Mouse (Mus musculus) CH12.LX (cell line): ENCODE data around the gene Duoxa2. TPM values are rescaled to one million over a fixed set of nuclear protein-coding genes. Genes with fewer than 3 reads are reported as not detected.

Source experiments
- DNase-seq: peaks from one replicate; pipeline ENCODE4 v3.0.0-alpha.2; 2013; ENCODE audit errors: extremely low read depth
- H3K27ac ChIP-seq: 2 replicates; pipeline ENCODE4 v1.5.1; 2012; ENCODE audit warnings: low read depth, mild to moderate bottlenecking, control low read depth, moderate library complexity; ENCODE audit not compliant: insufficient read depth
- H3K27me3 ChIP-seq: replicated peaks from 2 replicates; pipeline ENCODE3; 2012; ENCODE audit warnings: inconsistent platforms
- H3K36me3 ChIP-seq, 2 experiments: replicated peaks in 1 of 2; 2 replicates each; pipeline versions ENCODE3 to v1.6.1; 2012; ENCODE audit warnings: inconsistent platforms in 1 of 2, low read length in 1 of 2, mild to moderate bottlenecking in 1 of 2, mixed read lengths in 1 of 2, moderate library complexity in 1 of 2; ENCODE audit not compliant: control insufficient read depth in 1 of 2, insufficient read depth in 1 of 2
- H3K4me1 ChIP-seq, 2 experiments: 2 replicates each; pipeline ENCODE4 v1.6.1; 2012; ENCODE audit warnings: inconsistent platforms in 1 of 2, moderate library complexity in 1 of 2; ENCODE audit not compliant: insufficient read depth in 2 of 2, control insufficient read depth in 1 of 2
- H3K4me2 ChIP-seq: 2 replicates; pipeline ENCODE4 v1.6.1; 2012; ENCODE audit warnings: low read depth, mild to moderate bottlenecking, control low read depth; ENCODE audit not compliant: poor library complexity, insufficient read depth, severe bottlenecking
- H3K4me3 ChIP-seq, 3 experiments: fragments of 150-350 bp in 1 of 3; sonication (generic) in 1 of 3; replicated peaks in 1 of 3; 2 replicates each; pipeline versions ENCODE3 to v1.5.1; 2011 to 2012; ENCODE audit warnings: low read depth in 2 of 3, low read length in 2 of 3, mild to moderate bottlenecking in 2 of 3, moderate library complexity in 2 of 3, control low read depth in 1 of 3, improper control_type of control experiment in 1 of 3, inconsistent platforms in 1 of 3, mixed read lengths in 1 of 3; ENCODE audit not compliant: poor library complexity in 1 of 3
- H3K79me2 ChIP-seq: replicated peaks from 2 replicates; pipeline ENCODE4 v1.6.1; 2012; ENCODE audit warnings: mild to moderate bottlenecking, moderate library complexity; ENCODE audit not compliant: control insufficient read depth, poor library complexity, insufficient read depth, severe bottlenecking; ENCODE audit errors: extremely low read depth
- H3K9ac ChIP-seq: 2 replicates; pipeline ENCODE4 v1.6.1; 2012; ENCODE audit warnings: low read depth, mild to moderate bottlenecking, control low read depth, moderate library complexity; ENCODE audit not compliant: insufficient read depth
- H3K9me3 ChIP-seq: replicated peaks from 2 replicates; pipeline ENCODE3; 2012; ENCODE audit warnings: low read length, inconsistent platforms, mixed read lengths
- CHD1 ChIP-seq: IDR thresholded peaks from 2 replicates; pipeline ENCODE4 v1.6.1; 2012; ENCODE audit warnings: low read depth, low read length, improper control_type of control experiment, inconsistent platforms
- CHD2 ChIP-seq: IDR thresholded peaks from 2 replicates; pipeline ENCODE4 v1.6.1; 2011; ENCODE audit warnings: low read length, improper control_type of control experiment
- E2F4 ChIP-seq: IDR thresholded peaks from 2 replicates; pipeline ENCODE4 v1.6.1; 2011; ENCODE audit warnings: low read depth, low read length, improper control_type of control experiment; ENCODE audit not compliant: insufficient replicate concordance
- ELF1 ChIP-seq: IDR thresholded peaks from 2 replicates; pipeline ENCODE4 v1.6.1; 2014; ENCODE audit warnings: low read depth, mild to moderate bottlenecking, inconsistent platforms, low read length, improper control_type of control experiment
- EP300 ChIP-seq: IDR thresholded peaks from 2 replicates; pipeline ENCODE4 v1.6.1; 2011; ENCODE audit warnings: low read length, improper control_type of control experiment
- ETS1 ChIP-seq: conservative IDR thresholded peaks from 2 replicates; pipeline ENCODE4 v1.6.1; 2012; ENCODE audit warnings: low read depth, mild to moderate bottlenecking, inconsistent platforms, low read length, improper control_type of control experiment, moderate library complexity
- GABPA ChIP-seq: IDR thresholded peaks from 2 replicates; pipeline ENCODE4 v1.6.1; 2012; ENCODE audit warnings: low read depth, low read length, improper control_type of control experiment, inconsistent platforms; ENCODE audit not compliant: insufficient replicate concordance
- HCFC1 ChIP-seq: IDR thresholded peaks from 2 replicates; pipeline ENCODE4 v1.6.1; 2012; ENCODE audit warnings: low read depth, mild to moderate bottlenecking, inconsistent platforms, low read length, improper control_type of control experiment
- IRF4 ChIP-seq: IDR thresholded peaks from 2 replicates; pipeline ENCODE4 v1.6.1; 2014; ENCODE audit warnings: low read depth, mild to moderate bottlenecking, inconsistent platforms, low read length, improper control_type of control experiment
- MAZ ChIP-seq: IDR thresholded peaks from 2 replicates; pipeline ENCODE4 v1.6.1; 2012; ENCODE audit warnings: low read depth, mild to moderate bottlenecking, inconsistent platforms, low read length, improper control_type of control experiment, moderate library complexity
- NELFE ChIP-seq: IDR thresholded peaks from 2 replicates; pipeline ENCODE4 v1.6.1; 2011; ENCODE audit warnings: low read depth, low read length, improper control_type of control experiment
- RAD21 ChIP-seq: IDR thresholded peaks from 2 replicates; pipeline ENCODE4 v1.6.1; 2011; ENCODE audit warnings: low read depth, mild to moderate bottlenecking, low read length, improper control_type of control experiment, moderate library complexity
- RCOR1 ChIP-seq: conservative IDR thresholded peaks from 2 replicates; pipeline ENCODE4 v1.6.1; 2012; ENCODE audit warnings: low read depth, mild to moderate bottlenecking, inconsistent platforms, low read length, improper control_type of control experiment
- SMC3 ChIP-seq: IDR thresholded peaks from 2 replicates; pipeline ENCODE4 v1.6.1; 2011; ENCODE audit warnings: low read depth, low read length, improper control_type of control experiment
- TBP ChIP-seq: conservative IDR thresholded peaks from 2 replicates; pipeline ENCODE4 v1.6.1; 2011; ENCODE audit warnings: low read depth, low read length, improper control_type of control experiment
- UBTF ChIP-seq: IDR thresholded peaks from 2 replicates; pipeline ENCODE4 v1.6.1; 2012; ENCODE audit warnings: low read depth, mild to moderate bottlenecking, inconsistent platforms, low read length, improper control_type of control experiment, moderate library complexity
- dilution Hi-C: fragments of 300-500 bp; cut with MboI; formaldehyde crosslinking; loops from 2 replicates; pipeline ENCODE4 v1.14.3; 2020; ENCODE audit warnings: low sequenced_read_pairs; ENCODE audit not compliant: extremely low pct_unique_long_range_greater_than_20kb, extremely low pct_ligation_motif_present
- in situ Hi-C: fragments of 300-500 bp; cut with MboI; formaldehyde crosslinking; loops from 3 replicates; pipeline ENCODE4 v1.14.3; 2019; ENCODE audit warnings: low sequenced_read_pairs, low pct_ligation_motif_present, low pct_unique_long_range_greater_than_20kb, mixed read lengths
- polyA plus RNA-seq: library from polyadenylated mRNA; unstranded; fragments of >175 nt; gene quantifications from 2 replicates; pipeline ENCODE4 v1.2.1, GENCODE M21; 2012; ENCODE audit warnings: low read depth; ENCODE audit not compliant: insufficient read length
- total RNA-seq, 2 experiments: library from RNA; depleted of rRNA; stranded (reverse); fragments of 300-350 nt in 1 of 2; fragments of >200 nt in 1 of 2; gene quantifications; 2 replicates each; pipeline ENCODE4 v1.2.3; 2012 to 2014

Gene Duoxa2
- total RNA-seq (2012; rRNA removed) (not detected in 2 replicates), total RNA-seq (2014; rRNA removed) (not detected in 2 replicates), polyA plus RNA-seq (not detected in 2 replicates)

GRCm38 (mm10) chr2:122298596-122299490, at the start of gene Duoxa2:
TSS of gene Duoxa2 (plus strand) at chr2:122298900.
- no peak within 1 kb of the TSS for H3K9ac ChIP-seq
- H3K9me3 ChIP-seq = peaks cover 4% of the 10 kb centered on the region
- dilution Hi-C loops = no loop called here
- peaks cover 11% of the 10 kb centered on the region for H3K27me3 ChIP-seq
- no peak for DNase-seq
- H3K4me2 ChIP-seq = no peak within 1 kb of the TSS
- H3K4me3 ChIP-seq = no peak within 1 kb of the TSS
- H3K79me2 ChIP-seq = no peaks in the 10 kb centered on the region
- H3K36me3 ChIP-seq = no peaks in the 10 kb centered on the region
- no peaks in the 10 kb centered on the region for H3K4me1 ChIP-seq
- TF ChIP-seq EP300 (no peak), CHD2 (no peak), RCOR1 (no peak)
- TF ChIP-seq, all 38 proteins: peak for 0
- no peak within 1 kb of the TSS for H3K27ac ChIP-seq
- in situ Hi-C loops = loop anchor here (5.0 kb wide), 1 partner anchor 107 kb away; no protein-coding TSS in a partner anchor

- Histone ChIP-seq H3K36me3 (peaks cover 0 to 68% of the 10 kb centered on the region in 2 experiments), H3K27me3 (no peaks in the 10 kb centered on the region), H3K4me3 (no peak overlapping the region), H3K9ac (no peak overlapping the region), H3K27ac (no peak overlapping the region), H3K4me2 (no peak overlapping the region), H3K9me3 (no peaks in the 10 kb centered on the region), H3K79me2 (no peaks in the 10 kb centered on the region), H3K4me1 (no peaks in the 10 kb centered on the region)
- in situ Hi-C loops = no loop called here
- no peak for DNase-seq
- no peak for TF ChIP-seq IRF4
- TF ChIP-seq E2F4 = no peak
- no peak for TF ChIP-seq MAZ
- TF ChIP-seq HCFC1 = no peak
- no peak for TF ChIP-seq CHD1
- no peak for TF ChIP-seq UBTF
- TF ChIP-seq ETS1 = no peak
- TF ChIP-seq GABPA = no peak
- TF ChIP-seq TBP = no peak
- TF ChIP-seq RAD21 = no peak
- TF ChIP-seq NELFE = no peak
- no peak for TF ChIP-seq SMC3
- no peak for TF ChIP-seq ELF1
- dilution Hi-C loops = no loop called here
These were observed 42.7 kb upstream of the Duoxa2 start for GRCm38 (mm10) chr2:122255997-122256396.
